Mouse (Mus musculus): ENCODE data around the gene Tmtc1. TPM values are rescaled to one million over a fixed set of nuclear protein-coding genes. Genes with fewer than 3 reads are reported as not detected.

Tmtc1 gene
- polyA plus RNA-seq, 1 experiment from 2014 or later = 1.4 TPM

DNA sequence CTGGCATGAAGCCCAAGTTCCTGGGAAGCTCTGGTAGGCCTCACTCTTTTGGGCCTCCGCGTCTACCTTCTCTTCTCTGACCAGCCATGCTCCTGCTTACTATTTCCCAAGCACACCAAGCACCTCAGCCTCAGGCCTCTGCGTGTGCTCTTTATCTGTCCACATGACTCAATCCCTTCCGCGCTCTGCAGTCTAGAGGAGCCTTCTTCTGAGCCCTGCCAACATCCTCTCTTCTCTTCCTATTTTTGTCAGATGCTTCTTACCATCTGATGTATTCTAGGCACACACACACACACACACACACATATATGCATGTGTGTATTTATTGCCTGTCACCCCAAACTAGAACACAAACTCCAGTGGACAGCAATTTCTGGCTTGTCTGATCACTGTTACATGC is 202.5 kb downstream of the Tmtc1 start:
- H3K27ac ChIP-seq = no peak overlapping the region
- H3K9ac ChIP-seq (ENCODE audit: low read depth, low read length) = no peak overlapping the region
- H3K9me3 ChIP-seq (replicated peaks; ENCODE audit: low read length) = no peaks in the 10 kb centered on the region
- ATAC-seq (replicated peaks; ENCODE audit: low FRiP score, low read depth) (no peak), DNase-seq (ENCODE audit: low spot score) (no peak)
- H3K4me3 ChIP-seq (replicated peaks; ENCODE audit: low read depth, low read length) = no peak overlapping the region
- WGBS = 86% methylated on average over 5 of the region's 5 CpGs
- TF ChIP-seq CTCF (IDR thresholded peaks at IDR 0.05; ENCODE audit: low read depth) = no peak
- no peaks in the 10 kb centered on the region for H3K4me1 ChIP-seq (replicated peaks; ENCODE audit: insufficient read depth, low read length)
- no peaks in the 10 kb centered on the region for H3K27me3 ChIP-seq (ENCODE audit: insufficient read depth, low read length)
- no peaks in the 10 kb centered on the region for H3K36me3 ChIP-seq (ENCODE audit: insufficient read depth, low read length)
- H3K4me2 ChIP-seq (ENCODE audit: low read length) = no peak overlapping the region

DNA sequence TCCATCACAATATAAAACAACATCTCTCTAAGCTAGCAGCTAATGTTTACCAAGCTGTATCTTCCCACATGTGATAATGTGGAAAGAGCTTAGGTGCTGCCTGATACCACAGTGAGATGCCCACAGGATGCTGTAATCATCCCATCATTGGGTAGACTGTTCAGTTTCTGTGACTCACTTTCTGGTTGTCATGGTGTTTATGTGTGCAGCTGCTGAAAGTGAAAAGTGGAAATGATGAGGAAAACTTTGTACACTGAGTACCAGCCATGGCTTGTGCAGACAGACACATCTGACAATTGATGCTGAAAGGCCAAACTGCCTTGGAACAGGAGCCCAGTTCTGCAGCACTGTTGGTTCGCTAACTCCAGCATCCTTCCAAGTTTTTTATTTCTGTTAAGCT is 204.9 kb downstream of the Tmtc1 start:
- no peak for ATAC-seq (replicated peaks; ENCODE audit: low FRiP score, low read depth)

DNA sequence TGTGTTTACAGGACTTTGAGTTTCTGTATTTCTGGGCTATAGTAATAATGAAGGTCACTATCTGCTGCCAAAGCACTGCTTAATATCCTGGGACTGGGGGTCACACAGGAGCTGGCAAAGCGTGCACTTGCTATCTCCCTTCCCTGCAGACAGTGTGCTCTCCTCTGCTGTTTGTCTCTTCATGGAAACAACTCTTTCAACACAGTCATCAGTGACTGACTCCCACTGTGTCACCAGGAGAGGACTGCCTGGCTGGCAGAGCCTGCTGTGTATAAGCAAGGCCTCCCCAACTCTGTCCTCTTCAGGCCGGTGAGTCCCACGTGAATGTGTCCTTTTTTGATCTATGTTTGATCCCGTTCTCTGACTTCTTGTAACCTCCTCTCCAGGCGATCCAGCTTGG is 206.7 kb downstream of the Tmtc1 start:
- 68% methylated on average over 5 of the region's 5 CpGs for WGBS
- H3K9ac ChIP-seq (ENCODE audit: low read depth, low read length) = no peak overlapping the region
- no peaks in the 10 kb centered on the region for H3K4me1 ChIP-seq (replicated peaks; ENCODE audit: insufficient read depth, low read length)
- H3K9me3 ChIP-seq (replicated peaks; ENCODE audit: low read length) = no peaks in the 10 kb centered on the region
- H3K27ac ChIP-seq = no peak overlapping the region
- no peaks in the 10 kb centered on the region for H3K36me3 ChIP-seq (ENCODE audit: insufficient read depth, low read length)
- no peak for TF ChIP-seq CTCF (IDR thresholded peaks at IDR 0.05; ENCODE audit: low read depth)
- no peaks in the 10 kb centered on the region for H3K27me3 ChIP-seq (ENCODE audit: insufficient read depth, low read length)
- no peak for ATAC-seq (replicated peaks; ENCODE audit: low FRiP score, low read depth)
- H3K4me2 ChIP-seq (ENCODE audit: low read length) = no peak overlapping the region
- DNase-seq (ENCODE audit: low spot score) = no peak
- no peak overlapping the region for H3K4me3 ChIP-seq (replicated peaks; ENCODE audit: low read depth, low read length)

More for the DNA sequence above, 204.9 kb downstream of the Tmtc1 start:
- TF ChIP-seq CTCF (IDR thresholded peaks at IDR 0.05; ENCODE audit: low read depth) = no peak
- DNase-seq (ENCODE audit: low spot score) = no peak
- no peak overlapping the region for H3K27ac ChIP-seq
- no peaks in the 10 kb centered on the region for H3K36me3 ChIP-seq (ENCODE audit: insufficient read depth, low read length)
- H3K27me3 ChIP-seq (ENCODE audit: insufficient read depth, low read length) = no peaks in the 10 kb centered on the region
- H3K9me3 ChIP-seq (replicated peaks; ENCODE audit: low read length) = no peaks in the 10 kb centered on the region
- no peak overlapping the region for H3K4me3 ChIP-seq (replicated peaks; ENCODE audit: low read depth, low read length)
- H3K9ac ChIP-seq (ENCODE audit: low read depth, low read length) = no peak overlapping the region
- H3K4me2 ChIP-seq (ENCODE audit: low read length) = no peak overlapping the region
- 88% methylated on average over 1 of the region's 1 CpGs for WGBS
- H3K4me1 ChIP-seq (replicated peaks; ENCODE audit: insufficient read depth, low read length) = no peaks in the 10 kb centered on the region

DNA sequence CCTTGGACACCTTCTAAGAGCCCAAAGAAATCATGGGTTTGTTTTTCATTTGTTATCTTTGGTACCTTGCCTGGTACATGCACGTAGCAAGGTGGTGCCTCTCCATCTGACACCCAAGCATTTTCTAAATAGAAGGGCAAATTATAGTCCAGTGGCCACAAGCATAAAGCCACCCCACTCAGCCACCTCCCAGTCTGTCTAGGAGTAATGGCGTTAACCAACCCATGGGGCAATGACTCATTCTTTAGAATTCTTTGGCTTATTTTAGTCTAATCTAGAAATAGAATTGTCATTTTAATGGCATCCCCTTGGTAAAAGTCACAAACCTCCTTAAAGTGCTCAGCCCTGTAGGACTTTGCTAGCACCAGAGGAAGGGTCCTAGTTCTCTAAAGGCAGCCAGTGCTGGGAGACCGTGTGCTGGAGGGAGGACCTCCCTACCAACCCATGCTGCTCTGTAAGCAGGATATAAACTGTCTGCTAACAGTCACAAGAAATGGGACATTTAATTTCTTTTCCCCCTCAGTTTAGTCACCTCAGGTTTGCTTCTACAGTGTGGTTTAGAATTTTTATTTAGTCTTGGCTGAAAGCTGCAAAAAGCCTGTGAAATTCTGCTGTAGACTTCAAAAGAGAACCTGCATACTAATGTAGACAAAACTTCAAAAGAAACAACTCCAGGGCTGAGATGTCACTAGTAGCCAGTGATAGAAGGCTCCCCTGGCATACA is 209.9 kb downstream of the Tmtc1 start:
- no peaks in the 10 kb centered on the region for H3K27me3 ChIP-seq (ENCODE audit: insufficient read depth, low read length)
- H3K9ac ChIP-seq (ENCODE audit: low read depth, low read length) = no peak overlapping the region
- no peaks in the 10 kb centered on the region for H3K4me1 ChIP-seq (replicated peaks; ENCODE audit: insufficient read depth, low read length)
- H3K9me3 ChIP-seq (replicated peaks; ENCODE audit: low read length) = no peaks in the 10 kb centered on the region
- no peak for DNase-seq (ENCODE audit: low spot score)
- H3K27ac ChIP-seq = no peak overlapping the region
- no peaks in the 10 kb centered on the region for H3K36me3 ChIP-seq (ENCODE audit: insufficient read depth, low read length)
- WGBS = 64% methylated on average over 3 of the region's 3 CpGs
- no peak overlapping the region for H3K4me2 ChIP-seq (ENCODE audit: low read length)
- no peak for TF ChIP-seq CTCF (IDR thresholded peaks at IDR 0.05; ENCODE audit: low read depth)
- ATAC-seq (replicated peaks; ENCODE audit: low FRiP score, low read depth) = no peak
- H3K4me3 ChIP-seq (replicated peaks; ENCODE audit: low read depth, low read length) = no peak overlapping the region

DNA sequence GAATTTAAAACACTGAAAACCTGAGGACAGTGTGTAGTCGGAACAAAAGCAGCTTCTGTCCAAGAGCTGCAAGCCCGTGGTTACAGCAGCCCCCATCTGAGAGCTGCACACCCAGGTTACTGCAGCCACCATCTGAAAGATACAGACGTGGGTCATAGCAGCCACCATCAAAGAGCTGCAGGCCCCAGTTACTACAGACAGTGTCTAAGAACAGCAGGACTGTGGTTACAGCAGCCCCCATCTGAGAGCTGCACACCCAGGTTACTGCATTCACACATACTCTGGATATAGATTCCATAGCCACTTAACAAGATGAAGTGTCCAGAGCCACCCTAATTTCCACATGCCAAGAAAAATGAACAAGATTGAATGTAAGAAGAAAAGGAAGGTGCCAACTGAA is 216.6 kb downstream of the Tmtc1 start:
- no peak overlapping the region for H3K4me3 ChIP-seq (replicated peaks; ENCODE audit: low read depth, low read length)
- WGBS = 59% methylated on average over 3 of the region's 3 CpGs
- no peaks in the 10 kb centered on the region for H3K4me1 ChIP-seq (replicated peaks; ENCODE audit: insufficient read depth, low read length)

DNA sequence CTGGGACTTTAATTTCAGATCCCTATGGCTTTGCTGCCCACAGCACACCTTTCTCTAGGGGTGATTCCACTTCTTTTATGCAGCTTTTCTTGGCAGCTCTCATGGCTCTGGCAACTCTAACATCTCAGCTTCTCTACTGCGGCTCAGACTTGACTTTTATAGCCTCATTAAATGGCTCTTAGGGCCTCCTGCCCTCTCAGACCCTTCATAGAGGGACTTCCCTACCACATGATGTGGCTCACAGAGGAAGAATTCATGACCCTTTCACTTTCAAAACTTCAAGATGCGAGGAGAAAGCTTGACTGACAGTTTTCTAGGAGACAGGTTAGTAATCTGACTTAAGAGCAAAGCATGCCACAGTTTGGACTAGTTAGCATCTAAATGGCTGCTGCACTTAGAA is 221.5 kb downstream of the Tmtc1 start:
- Histone ChIP-seq H3K4me3 (replicated peaks; ENCODE audit: low read depth, low read length) (no peak overlapping the region), H3K9me3 (replicated peaks; ENCODE audit: low read length) (no peaks in the 10 kb centered on the region), H3K27me3 (ENCODE audit: insufficient read depth, low read length) (no peaks in the 10 kb centered on the region), H3K9ac (ENCODE audit: low read depth, low read length) (no peak overlapping the region), H3K4me2 (ENCODE audit: low read length) (no peak overlapping the region), H3K27ac (no peak overlapping the region), H3K4me1 (replicated peaks; ENCODE audit: insufficient read depth, low read length) (no peaks in the 10 kb centered on the region), H3K36me3 (ENCODE audit: insufficient read depth, low read length) (no peaks in the 10 kb centered on the region)
- DNase-seq (ENCODE audit: low spot score) (no peak), ATAC-seq (replicated peaks; ENCODE audit: low FRiP score, low read depth) (no peak)
- TF ChIP-seq CTCF (IDR thresholded peaks at IDR 0.05; ENCODE audit: low read depth) = no peak
- 19% methylated on average over 2 of the region's 2 CpGs for WGBS

More for the DNA sequence above, 216.6 kb downstream of the Tmtc1 start:
- ATAC-seq (replicated peaks; ENCODE audit: low FRiP score, low read depth) (no peak), DNase-seq (ENCODE audit: low spot score) (no peak)
- H3K4me2 ChIP-seq (ENCODE audit: low read length) = no peak overlapping the region
- H3K9me3 ChIP-seq (replicated peaks; ENCODE audit: low read length) = no peaks in the 10 kb centered on the region
- TF ChIP-seq CTCF (IDR thresholded peaks at IDR 0.05; ENCODE audit: low read depth) = no peak
- H3K27ac ChIP-seq = no peak overlapping the region
- H3K36me3 ChIP-seq (ENCODE audit: insufficient read depth, low read length) = no peaks in the 10 kb centered on the region
- H3K9ac ChIP-seq (ENCODE audit: low read depth, low read length) = no peak overlapping the region
- H3K27me3 ChIP-seq (ENCODE audit: insufficient read depth, low read length) = no peaks in the 10 kb centered on the region
